Mouse (Mus musculus): ENCODE results near the gene Ret. TPM values are rescaled to one million over a fixed set of nuclear protein-coding genes. Genes with fewer than 3 reads are reported as not detected.

Ret gene
- total RNA-seq (2021), result 5.3 and 7.7 TPM in 2 replicates
- long read RNA-seq, experiment 1, full-length matches to known transcripts, result 1 of 2 reads
- long read RNA-seq, experiment 1, partial matches to known transcripts, result 0 of 2 reads
- long read RNA-seq, experiment 1, other reads (novel, unspliced or antisense), result 1 of 2 reads
- long read RNA-seq, experiment 2, full-length matches to known transcripts, result 3 of 4 reads
- long read RNA-seq, experiment 2, partial matches to known transcripts, result 0 of 4 reads
- long read RNA-seq, experiment 2, other reads (novel, unspliced or antisense), result 1 of 4 reads

DNA sequence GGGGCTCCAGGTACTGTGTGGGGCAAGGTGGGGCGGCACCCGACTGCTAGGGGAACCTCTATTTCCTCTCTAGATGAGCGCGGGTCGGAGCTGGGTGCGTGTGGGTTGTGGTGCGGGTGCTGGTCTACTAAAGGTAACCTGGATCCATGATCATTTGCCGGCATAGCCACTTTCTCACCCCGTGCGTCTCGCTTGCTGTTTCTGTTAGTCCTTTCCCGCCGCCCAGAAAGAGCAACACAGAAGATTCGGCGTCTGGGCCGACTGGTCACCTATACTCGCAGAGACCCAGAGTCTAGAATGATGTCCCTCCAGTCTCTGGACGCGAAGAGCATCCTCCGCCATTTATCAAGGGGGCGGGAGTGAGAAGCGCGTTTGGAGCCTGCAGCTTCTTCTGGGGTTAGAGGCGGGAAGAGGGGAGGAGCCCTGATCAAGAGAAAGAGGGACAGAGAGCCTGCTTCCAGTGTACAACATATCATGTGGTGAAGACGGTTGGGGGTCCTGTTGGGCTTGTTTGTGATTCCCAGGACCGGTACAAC, at the start of gene Ret:
Gene Ret (minus strand): TSS at position 279 of the 536 bp plus-strand sequence.
- no peak for DNase-seq

DNA sequence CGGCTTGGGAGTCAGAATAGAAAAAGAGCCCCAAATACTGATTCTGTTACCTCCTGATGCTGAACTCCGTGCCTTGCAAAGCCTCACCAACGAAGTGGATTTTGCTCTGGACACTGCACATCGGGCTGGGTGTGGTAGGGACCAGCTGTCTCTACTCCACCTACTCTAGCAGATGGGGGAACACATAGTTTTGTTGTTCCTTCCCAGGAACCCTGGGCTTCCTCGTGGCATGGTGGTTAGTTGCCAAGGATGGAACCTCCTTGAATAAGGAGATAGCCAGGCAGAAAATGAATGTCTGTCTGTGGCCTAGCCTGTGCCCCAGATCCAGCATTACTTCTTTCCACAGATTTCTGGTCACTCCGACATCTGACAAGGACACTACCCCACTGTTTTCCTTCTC, 49.6 kb upstream of the Ret start:
- no peak for DNase-seq

DNA sequence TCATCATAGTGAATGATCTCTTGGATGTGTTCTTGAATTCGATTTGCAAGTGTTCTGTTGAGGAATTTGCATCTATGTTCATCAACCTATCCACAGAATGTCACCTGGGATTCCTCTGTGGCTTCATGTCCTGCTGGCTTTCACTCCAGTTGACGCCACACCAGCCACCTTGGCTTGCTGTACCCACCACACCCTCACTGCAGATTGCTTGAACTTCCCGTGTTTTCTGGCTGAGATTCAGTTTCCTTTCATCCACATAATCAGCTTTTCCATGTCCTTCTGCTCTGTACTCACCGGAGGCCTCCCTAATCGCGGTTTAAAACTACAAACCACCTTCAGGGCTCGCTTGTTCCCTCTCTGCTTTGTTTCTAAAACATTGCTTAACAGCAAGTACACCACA, 46.6 kb upstream of the Ret start:
- DNase-seq, result no peak

DNA sequence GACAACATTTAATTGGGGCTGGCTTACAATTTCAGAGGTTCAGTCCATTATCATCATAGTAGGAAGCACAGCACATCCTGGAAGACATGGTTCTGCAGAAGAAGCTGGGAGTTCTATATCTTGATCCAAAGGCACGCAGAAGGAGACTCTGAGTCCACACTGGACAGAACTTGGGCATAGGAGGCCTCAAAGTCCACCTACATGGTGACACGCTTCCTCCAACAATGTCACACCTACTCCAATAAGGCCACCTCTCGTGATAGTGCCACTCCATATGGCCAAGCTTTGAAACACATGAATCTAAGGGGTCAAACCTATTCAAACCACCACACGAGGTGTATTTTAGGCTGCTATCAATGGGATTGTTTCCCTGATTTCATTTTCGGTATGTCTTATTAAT, 45.4 kb upstream of the Ret start:
- DNase-seq, result no peak

DNA sequence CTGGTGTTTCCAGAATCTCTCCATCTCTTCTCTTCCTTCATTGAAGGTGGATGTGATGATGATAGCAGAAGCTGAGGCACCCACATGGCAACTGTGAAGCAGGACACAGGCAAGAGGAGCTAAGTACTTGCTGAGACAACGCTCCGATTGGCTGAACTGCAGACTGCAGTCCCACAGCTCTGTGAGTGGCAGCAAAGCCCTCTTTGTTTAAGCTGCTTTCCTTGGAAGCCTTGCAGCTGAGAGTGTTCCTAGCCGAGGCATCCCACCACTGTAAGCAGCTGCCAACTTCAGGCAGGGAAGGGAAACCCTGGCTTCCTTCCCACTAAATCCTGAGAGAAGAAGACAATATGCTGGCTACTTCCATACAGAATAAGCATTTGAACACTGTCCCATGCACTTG, 28.6 kb upstream of the Ret start:
- no peak for DNase-seq

DNA sequence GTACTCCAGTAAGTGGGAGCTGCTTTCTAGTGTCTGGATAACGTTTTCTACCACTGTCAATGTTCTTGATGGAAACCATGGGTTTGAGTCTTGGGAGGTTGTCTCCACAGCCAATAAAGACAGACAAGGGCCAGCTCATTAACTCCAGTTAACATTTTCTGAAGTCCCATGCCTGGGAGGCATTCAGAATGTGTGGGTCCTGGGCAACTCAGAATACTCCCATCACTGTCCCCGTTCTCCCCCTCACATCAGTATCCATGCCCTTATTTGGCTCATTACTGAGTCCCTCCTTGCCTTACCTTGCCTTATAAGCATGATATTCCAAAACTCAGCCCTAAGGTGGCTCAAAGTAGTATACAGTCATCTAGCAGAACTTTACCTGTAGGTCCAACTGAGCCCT, 25.0 kb upstream of the Ret start:
- no peak for DNase-seq

DNA sequence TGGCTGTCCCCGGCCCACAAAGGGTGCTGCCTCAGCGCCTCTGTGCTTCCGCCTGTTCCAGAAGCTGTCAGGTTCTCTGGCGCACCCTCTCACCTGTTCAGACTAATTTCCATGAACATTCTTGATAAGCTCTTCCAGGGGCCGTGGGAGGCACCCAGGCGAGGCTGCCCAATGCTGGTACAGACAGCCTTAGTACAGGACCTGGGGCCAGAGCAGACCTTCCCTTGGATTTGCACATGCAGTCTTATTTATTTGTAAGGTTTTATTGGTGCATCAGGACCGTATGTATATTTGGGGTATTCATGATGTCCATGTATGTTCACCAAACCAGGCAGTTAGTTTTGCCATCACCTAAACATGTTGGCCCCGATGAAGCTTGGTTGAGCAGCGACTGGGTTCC, 18.2 kb upstream of the Ret start:
- no peak for DNase-seq

DNA sequence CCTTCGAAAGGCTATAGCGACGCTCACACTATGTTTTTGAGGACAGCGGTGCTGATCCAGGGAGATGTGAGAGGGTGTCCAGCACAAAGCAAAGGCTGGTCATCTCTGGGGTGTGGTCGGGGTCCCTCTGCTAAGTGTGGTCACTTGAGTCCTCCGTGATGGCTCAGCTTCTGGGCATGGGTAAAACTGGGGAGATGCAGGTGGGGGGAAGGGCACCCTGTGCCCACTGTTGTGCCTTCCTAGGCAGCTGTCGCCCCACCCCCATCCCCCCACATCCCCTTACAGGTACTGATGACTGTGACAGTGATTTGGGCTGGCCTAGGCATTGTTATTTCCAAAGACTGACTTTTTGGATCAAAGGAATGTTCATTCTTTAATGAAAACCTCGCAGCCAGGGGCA, 10.8 kb upstream of the Ret start:
- DNase-seq, result no peak

DNA sequence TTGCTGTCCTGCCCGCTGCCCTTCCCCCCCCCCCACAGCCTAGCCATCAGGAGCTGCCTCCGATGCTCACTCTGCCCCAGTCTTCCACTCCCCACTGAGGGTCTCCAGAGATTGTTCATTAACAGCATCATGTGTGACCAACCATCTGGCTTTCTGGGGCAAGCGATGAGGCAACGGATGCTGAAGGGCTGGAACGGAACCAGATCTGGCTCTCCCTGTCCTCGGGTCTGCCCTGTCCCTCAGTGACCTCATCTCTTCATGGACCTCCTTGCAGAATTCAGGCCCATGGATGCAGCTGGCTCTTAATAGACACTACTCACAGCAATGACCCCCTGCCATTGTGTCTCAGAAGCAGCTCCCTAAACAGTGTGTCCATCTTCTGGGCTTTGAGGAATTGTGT, 8.9 kb upstream of the Ret start:
- DNase-seq, result no peak

DNA sequence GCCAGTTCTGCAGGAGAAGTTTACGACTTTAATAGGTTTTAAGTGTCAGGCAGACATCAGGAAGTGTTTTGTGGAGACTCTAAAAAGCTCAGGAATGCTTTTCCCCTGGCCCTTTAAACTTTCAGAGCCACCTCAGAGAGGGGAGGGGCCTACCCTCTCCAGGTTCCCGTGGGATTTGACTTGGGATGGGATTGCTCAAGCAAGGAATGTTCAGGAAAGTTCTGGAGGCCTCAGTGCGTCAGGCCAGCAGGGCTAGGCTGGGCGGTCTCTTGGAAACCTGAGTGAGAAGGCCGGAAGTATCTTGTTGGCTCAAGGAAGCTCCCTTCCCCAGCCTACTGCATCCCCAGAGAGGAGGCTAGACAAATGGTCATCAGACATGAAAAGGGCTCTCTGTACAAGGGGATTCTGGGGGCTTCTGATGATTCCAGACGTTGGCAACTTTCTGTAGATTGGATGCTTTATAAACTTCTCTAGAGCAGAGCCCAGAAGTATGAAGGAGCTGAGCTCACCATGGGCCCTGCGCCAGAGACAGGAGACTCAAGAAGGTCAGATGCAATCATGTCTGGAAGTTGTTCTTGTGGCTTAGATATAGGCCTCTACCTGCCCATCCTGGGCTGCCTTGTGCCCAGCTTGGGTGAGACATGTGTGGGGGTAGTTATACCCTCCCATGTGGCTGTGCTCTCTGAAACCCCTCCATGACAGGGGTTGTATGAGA, 7.8 kb upstream of the Ret start:
- peak; percentile 29 for DNase-seq

DNA sequence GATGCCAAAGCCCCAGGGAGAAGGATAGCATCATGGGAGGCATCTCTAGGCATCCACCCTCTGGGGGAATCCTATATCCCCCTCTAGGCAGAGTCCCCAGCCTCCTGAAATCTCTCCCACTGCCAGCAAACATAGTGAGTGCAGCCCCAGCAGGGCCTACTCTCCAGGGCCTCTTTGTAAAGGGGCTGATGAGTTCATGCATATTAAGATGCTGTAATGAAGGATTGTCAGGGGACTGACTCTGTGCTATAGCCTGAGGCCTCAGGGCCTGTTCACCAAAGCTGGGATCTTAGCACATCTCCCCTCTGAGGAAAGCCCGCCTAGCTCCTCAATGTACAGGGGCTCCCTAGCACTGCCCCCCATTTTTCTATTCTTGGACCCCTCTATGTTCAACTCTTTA, 6.6 kb upstream of the Ret start:
- no peak for DNase-seq

DNA sequence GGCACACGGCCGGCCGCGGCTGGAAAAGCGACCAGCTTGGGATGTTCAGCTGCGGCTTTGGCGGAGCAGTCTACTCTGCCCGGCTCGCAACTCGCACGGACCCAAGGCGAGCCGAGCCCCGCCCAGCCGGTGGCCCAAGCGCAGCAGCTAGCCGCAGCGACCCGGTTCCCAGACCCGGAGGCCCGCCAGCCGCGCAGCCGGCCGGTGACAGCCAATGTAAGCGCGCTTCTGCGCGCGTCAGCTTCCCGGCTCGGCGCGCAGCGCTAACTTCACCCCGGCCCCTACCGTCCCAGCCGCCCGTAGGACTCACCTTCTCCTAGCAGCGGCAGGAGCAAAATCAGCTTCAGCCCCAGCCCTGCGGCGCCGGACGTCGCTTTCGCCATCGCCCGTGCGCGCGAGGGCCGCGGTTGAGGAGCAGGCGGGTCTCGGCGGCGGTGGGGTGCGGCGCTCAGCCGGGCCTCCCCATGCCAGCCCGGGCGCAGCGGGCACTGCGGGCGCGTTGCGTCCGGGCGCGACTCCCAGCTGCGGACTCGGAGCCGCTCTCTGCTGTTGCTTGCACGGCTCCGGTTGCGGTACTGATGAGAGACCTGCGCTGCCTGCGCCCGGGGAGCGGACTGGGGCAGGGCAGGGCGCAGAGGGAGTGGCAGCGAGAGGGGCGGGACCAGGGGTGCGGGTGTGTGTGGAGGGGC, 623 bp downstream of the Ret start:
- peak; percentile 52 for DNase-seq

DNA sequence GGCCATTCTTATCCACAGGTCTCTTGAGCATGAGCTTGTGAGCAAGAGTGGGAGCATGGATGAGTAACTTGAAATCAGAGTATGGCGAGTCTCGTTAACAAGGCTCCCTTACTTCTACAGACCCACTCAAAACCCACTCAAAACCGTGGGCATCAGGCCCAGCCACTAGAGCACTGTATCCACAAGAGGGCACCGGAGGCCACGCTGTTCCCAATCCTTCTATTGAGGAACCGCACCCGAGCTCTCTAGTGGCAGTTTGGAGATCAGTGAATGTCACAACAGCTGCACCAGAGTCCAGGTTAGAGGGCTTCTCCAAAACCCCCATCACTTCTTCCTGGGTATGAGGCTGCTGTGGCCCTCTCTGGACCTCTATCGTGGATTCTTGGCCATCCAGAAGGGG, 2.4 kb downstream of the Ret start:
- peak; percentile 75 for DNase-seq

DNA sequence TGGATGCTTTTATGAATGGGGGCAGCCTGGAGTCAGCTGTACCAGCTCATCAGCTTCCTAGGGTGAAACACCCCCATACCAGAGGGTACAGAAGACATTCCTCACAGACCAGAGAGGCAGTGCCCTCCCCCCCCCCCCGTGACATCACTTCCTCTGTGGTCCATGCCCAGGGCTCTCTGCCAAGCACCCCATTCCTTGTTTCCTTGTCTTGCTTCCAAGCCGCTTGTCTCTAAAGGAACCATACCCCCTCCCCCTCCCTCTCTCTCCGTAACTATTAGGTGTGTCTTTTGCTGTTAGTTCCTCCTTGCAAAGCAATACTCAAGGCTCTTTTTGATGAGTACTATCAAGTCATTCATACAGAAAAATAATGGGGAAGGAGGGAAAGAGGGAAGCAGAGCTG, 4.6 kb downstream of the Ret start:
- no peak for DNase-seq

DNA sequence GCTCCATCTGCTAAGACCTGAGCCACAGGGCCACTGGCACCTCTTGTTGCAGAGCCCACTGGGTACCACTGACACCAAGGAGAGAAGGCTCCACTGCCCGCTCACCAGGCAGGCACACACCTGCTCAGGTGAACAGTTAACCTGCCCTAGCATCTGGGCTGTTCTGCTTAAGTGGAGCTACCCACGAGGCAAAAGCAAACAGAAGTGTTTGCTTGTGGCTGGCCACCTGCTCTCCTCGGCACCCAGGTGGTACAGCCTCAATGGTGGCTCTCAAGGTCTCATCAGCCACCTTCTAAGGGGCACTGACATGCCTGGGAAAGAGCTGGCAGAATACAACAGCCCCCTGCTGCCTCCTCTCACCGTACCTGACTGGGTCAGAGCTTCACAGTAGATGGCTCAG, 5.3 kb downstream of the Ret start:
- no peak for DNase-seq

DNA sequence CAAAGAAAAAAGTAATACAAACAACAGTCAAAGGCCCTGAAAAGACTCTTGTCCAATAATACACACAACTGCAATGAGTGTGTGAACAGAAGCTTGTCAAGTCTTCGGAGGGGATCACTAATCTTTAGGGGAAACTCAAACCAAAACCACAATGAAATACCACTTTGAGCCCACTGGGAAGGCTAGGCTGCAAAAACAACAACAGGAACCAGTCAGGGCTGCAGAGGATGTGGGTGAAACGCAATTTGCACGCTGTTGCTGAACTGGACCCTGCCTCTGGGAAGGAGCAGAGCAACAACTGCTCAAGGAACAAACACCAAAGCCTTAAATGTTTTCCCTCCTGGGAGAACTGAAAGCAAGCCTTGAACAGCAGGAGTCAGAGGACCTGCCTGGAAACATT, 7.8 kb downstream of the Ret start:
- no peak for DNase-seq

DNA sequence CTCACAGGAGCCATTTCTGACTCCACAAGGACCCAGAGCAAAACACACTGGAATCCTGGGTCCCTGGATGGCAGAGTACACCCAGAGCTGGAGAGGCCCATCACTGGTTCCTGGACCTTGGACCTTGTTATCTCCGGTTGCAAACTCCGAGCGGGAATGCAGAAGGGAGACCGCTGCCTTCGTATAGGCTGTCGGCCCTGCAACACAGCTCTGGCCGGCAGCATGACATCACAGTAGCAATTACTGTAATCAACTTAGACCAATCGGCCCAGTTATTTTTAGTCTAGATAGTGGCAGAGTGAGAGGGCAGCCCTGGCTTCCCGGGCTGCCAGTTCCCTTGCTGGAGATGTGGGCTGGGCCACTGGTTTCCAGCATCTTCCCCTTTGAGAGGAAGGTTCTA, 8.9 kb downstream of the Ret start:
- no peak for DNase-seq

DNA sequence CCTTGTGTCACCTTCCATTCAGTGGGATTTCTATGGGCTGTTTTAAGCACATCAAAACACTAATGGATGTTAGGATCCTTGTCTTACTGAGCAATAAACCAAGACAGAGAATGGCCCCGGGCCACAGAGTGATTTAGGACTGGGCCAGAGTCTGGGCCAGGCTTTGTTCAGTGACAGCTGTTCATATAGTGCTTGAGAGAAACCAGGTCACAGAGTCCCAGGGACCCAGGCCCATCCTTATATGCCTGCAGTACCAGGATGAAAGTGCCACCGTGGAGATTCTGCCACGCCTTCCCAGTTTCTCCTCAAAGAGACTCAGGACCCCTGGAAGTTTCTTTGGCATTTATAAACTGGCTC, 10.3 kb downstream of the Ret start:
- no peak for DNase-seq

DNA sequence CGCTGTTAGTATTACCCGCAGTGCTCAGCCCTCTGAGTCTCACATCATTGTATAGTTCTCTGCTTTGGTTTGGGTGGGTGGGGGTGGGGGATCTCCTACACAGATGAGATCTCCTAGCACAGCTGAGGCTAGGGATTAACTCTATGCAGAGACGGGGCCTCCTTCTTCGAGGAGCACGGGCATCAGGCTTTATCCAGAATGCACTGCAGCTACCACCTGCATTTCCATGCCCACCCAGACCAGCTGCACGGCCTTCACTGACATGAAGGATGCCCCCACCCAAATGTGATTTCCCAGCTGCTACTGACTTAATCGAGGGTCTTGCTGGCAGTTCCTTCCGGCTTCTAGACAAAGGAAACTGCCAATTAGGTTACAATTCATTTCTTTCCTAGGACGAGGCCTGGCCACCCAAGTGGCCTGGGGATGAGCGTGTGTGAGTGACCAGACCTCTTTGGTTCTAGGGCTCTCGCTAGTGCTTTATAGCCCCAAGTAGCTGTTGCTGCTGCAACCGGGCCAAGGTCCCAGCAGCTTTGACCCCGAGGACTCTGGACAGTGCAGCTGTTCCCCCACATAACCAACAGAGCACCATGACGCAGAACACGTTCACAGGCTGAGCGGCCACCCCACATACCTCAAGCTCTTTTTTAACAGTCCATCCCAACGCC, 10.8 kb downstream of the Ret start:
- no peak for DNase-seq

DNA sequence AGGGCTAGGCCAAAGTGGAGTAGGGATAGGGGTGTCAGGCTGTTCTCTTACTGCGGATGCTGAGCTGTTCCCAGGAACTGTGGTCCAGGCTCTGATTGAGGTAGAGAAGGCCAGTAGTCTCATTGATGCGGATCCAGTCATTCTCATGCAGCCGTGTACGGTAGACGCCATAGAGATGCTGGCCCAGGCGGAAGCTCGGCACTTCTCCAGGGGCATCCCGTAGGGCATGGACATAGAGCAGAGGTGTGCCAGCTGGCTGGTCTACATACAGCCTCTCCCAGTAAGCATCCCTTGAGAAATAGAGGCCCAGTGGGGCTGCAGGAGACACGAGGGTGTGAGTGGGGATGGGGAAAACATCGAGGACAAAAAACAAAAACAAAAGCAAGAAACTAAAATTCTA, 13.4 kb downstream of the Ret start:
- DNase-seq, result peak; percentile 29

DNA sequence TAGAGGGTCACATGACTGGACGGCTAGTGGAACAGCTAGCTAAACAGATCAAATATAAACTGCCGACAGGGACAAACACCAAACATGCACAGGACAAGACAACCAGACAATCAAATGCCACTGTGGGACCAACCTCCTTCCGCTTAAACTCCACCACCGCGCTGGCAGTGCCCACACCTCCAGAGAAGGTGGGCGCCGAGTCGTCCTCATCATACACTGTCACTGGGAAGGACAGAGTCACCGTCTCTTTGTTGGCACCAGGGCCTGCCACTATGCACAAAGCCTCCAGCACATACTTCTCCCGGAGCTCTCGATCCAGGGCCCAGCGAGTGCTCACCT, 17.5 kb downstream of the Ret start:
- DNase-seq, result no peak

DNA sequence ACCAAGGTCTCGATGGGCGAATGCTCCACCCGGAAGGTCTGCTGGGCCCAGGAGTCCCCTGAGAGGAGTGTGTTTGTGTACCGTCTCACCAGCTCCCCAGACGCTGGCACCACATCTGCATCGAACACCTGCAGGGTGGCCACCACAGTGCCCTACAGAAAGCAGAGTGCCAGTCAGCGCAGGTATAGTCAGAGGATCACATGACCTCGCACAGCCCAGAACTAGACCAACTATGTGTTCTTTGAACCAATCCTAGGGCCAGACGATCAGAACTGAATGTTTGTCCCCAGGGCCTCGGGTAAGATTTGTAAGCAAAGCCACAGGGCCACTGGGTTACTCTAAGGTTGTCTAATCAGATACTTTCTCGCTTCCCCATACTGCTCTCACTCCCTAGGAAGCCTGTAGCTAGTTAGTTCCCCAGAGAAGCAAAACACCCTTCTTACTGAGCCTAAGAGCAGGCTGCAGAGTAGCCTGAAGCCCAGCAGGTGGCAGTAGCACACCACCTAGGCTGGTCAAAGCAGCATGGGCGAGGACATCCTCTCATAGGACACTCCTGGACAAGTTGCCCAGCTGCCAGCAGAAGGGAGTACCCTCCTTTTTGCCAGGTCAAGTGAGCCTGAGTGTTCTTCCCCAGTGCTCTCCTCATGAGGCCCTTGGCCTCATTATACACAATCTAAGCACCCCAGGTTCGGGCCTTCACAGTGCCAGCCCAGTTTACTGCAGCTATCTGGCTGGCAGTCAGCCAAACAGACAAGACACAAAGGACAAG, 18.0 kb downstream of the Ret start:
- DNase-seq, result peak; percentile 84
